ENCODE assay signal across 15 mouse cellular contexts in the genomic region with DNA sequence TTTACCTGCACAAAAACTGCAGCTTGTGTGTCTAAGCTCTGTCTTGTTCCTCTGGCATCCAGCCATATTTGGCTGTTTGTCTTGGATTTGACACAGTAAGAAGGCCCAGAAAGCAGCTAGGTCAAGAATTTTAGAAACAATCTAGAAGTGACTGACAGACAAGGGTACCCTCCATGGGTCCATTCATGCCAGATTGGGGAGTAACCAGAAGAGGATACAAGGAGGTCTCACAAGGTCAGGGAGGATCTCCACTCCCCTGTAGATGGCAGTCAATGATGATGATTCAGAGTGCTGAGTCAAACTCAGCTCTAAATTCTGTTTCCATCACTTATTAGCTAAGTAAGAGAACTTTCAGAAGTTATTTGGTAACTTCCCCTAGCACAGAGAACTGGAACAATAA. TPM values are rescaled to one million over a fixed set of nuclear protein-coding genes. Genes with fewer than 3 reads are reported as not detected.
DNase-seq lines count a peak whose midpoint lies in the region; ATAC-seq lines count a peak whose summit lies in the region.
"Had no signal": no experiment of that assay in that cellular context is flagged by ENCODE, and none has a peak within 500 bp of the region (broad histone marks: within the 10 kb centered on the region; RNA-seq: fewer than 3 reads in every experiment).

No protein-coding gene starts in this region.

- H3K27me3 ChIP-seq in kidney, embryonic 14.5 days (ENCODE audit: control insufficient read depth, insufficient read depth, low read length), result no peaks in the 10 kb centered on the region
- H3K27me3 ChIP-seq in midbrain, embryonic 16.5 days (ENCODE audit: control insufficient read depth, insufficient read depth, low read depth, low read length), result no peaks in the 10 kb centered on the region
- H3K27me3 ChIP-seq: hindbrain, embryonic 15.5 days; limb, embryonic 13.5 days; lung, embryonic 15.5 days; neural tube, embryonic 12.5 days had no signal

- ATAC-seq in kidney, embryonic 14.5 days (ENCODE audit: low FRiP score, low TSS enrichment), result no peak
- ATAC-seq in megakaryocyte progenitor cell, adult 5-6 weeks (replicated peaks; ENCODE audit: poor library complexity), result peak; percentile 90
- ATAC-seq in frontal cortex, adult (ENCODE audit: low TSS enrichment), result no peak
- ATAC-seq in midbrain, embryonic 16.5 days, result no peak

- no peaks in the 10 kb centered on the region for H3K9me3 ChIP-seq in kidney, embryonic 14.5 days (ENCODE audit: control insufficient read depth, low read length)
- H3K9me3 ChIP-seq in midbrain, embryonic 16.5 days (replicated peaks; ENCODE audit: control insufficient read depth, low read length, poor library complexity, severe bottlenecking), result no peaks in the 10 kb centered on the region
- H3K9me3 ChIP-seq: hindbrain, embryonic 15.5 days; limb, embryonic 13.5 days; lung, embryonic 15.5 days; midbrain, embryonic 10.5 days; neural tube, embryonic 12.5 days had no signal

- H3K4me1 ChIP-seq in kidney, embryonic 14.5 days (ENCODE audit: control insufficient read depth, insufficient read depth, low read length), result no peaks in the 10 kb centered on the region
- peaks cover 5% of the 10 kb centered on the region; the same call in 1 of the 2 replicates for H3K4me1 ChIP-seq in midbrain, embryonic 16.5 days (ENCODE audit: control insufficient read depth, insufficient read depth, low read length)
- H3K4me1 ChIP-seq: lung, embryonic 15.5 days had no signal

- H3K9ac ChIP-seq in kidney, embryonic 14.5 days (ENCODE audit: low read depth, low read length), result no peak overlapping the region
- H3K9ac ChIP-seq in midbrain, embryonic 16.5 days (ENCODE audit: low read depth, low read length), result no peak overlapping the region
- H3K9ac ChIP-seq: hindbrain, embryonic 15.5 days; limb, embryonic 13.5 days; lung, embryonic 15.5 days; neural tube, embryonic 12.5 days had no signal

- DNase-seq in kidney, adult 11 months, result peak; percentile 64
- DNase-seq in adipocyte (ENCODE audit: low spot score), result peak; percentile 48
- DNase-seq in kidney, adult 18-20 months, result peak; percentile 62
- DNase-seq in embryo, embryonic 11 days, result no peak
- DNase-seq: gastrocnemius, postnatal 10 days had no signal

- H3K27ac ChIP-seq in kidney, embryonic 14.5 days (ENCODE audit: low read depth, low read length), result no peak overlapping the region
- no peak overlapping the region for H3K27ac ChIP-seq in midbrain, embryonic 16.5 days (ENCODE audit: low read length)
- H3K27ac ChIP-seq: hindbrain, embryonic 15.5 days; limb, embryonic 13.5 days; lung, embryonic 15.5 days; midbrain, embryonic 10.5 days; neural tube, embryonic 12.5 days had no signal

- H3K4me3 ChIP-seq in kidney, embryonic 14.5 days (ENCODE audit: low read length), result no peak overlapping the region
- H3K4me3 ChIP-seq in midbrain, embryonic 16.5 days (ENCODE audit: low read depth, low read length), result no peak overlapping the region
- H3K4me3 ChIP-seq: erythroblast, embryonic 14.5 days; hindbrain, embryonic 15.5 days; limb, embryonic 13.5 days; lung, embryonic 15.5 days; midbrain, embryonic 10.5 days; neural tube, embryonic 12.5 days had no signal

- no peak overlapping the region for H3K4me2 ChIP-seq in kidney, embryonic 14.5 days (replicated peaks; ENCODE audit: low read depth, low read length)
- H3K4me2 ChIP-seq in midbrain, embryonic 16.5 days (ENCODE audit: low read length), result no peak overlapping the region
- H3K4me2 ChIP-seq: hindbrain, embryonic 15.5 days; limb, embryonic 13.5 days; lung, embryonic 15.5 days; neural tube, embryonic 12.5 days had no signal

- H3K36me3 ChIP-seq in kidney, embryonic 14.5 days (ENCODE audit: control insufficient read depth, insufficient read depth, low read length), result no peaks in the 10 kb centered on the region
- H3K36me3 ChIP-seq in midbrain, embryonic 16.5 days (ENCODE audit: control insufficient read depth, insufficient read depth, low read length), result no peaks in the 10 kb centered on the region
- H3K36me3 ChIP-seq: hindbrain, embryonic 15.5 days; lung, embryonic 15.5 days; neural tube, embryonic 12.5 days had no signal

RNA-seq across cellular contexts. Expression of gene Itgb8, which starts 8.2 kb away (rescaled TPM):
- 3.0 and 3.7 TPM in 2 replicates for polyA plus RNA-seq in kidney, embryonic 14.5 days (2014; fragmentation: Nextera tagmentation; extraction: Ambion mirVana)
- not detected in 2 replicates for total RNA-seq in megakaryocyte progenitor cell, adult 5-6 weeks (2015)
- total RNA-seq in megakaryocyte progenitor cell, adult 5-6 weeks (2017), result not detected in 2 replicates
- polyA plus RNA-seq in midbrain, embryonic 16.5 days (2015; fragmentation: Nextera tagmentation; extraction: Ambion mirVana), result 10.3 and 10.9 TPM in 2 replicates
- polyA plus RNA-seq: erythroblast, embryonic 14.5 days had no signal
